Mouse (Mus musculus): ENCODE measurements around the gene Prok1. TPM values are rescaled to one million over a fixed set of nuclear protein-coding genes. Genes with fewer than 3 reads are reported as not detected.

Prok1 gene
- 1 to 10 TPM in 1 of 2 experiments, under 1 TPM in 1; 0.20 to 1.5 TPM for polyA plus RNA-seq (2017; shearing (Covaris generic))

DNA sequence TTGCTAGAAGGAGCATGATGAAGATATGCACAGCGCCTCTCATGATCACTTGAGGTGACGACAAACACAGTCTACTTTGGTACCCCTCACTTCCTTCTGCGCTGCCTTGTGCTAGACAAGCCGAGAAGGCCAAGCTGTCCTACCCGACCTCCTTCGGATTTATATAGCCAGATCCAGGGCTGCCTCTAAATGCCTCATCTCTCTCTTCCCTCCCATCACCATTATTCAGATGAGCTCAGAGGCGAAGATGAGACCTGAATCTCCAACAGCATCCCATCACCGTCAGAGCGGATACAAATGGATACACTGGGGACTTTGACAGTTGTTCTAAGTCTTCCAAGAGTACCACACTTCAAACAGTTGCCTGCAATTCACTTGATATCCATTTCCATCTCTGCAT lies at the start of gene Prok1:
Prok1 (minus strand) TSS at position 101 of the 400 bp plus-strand sequence.

DNA sequence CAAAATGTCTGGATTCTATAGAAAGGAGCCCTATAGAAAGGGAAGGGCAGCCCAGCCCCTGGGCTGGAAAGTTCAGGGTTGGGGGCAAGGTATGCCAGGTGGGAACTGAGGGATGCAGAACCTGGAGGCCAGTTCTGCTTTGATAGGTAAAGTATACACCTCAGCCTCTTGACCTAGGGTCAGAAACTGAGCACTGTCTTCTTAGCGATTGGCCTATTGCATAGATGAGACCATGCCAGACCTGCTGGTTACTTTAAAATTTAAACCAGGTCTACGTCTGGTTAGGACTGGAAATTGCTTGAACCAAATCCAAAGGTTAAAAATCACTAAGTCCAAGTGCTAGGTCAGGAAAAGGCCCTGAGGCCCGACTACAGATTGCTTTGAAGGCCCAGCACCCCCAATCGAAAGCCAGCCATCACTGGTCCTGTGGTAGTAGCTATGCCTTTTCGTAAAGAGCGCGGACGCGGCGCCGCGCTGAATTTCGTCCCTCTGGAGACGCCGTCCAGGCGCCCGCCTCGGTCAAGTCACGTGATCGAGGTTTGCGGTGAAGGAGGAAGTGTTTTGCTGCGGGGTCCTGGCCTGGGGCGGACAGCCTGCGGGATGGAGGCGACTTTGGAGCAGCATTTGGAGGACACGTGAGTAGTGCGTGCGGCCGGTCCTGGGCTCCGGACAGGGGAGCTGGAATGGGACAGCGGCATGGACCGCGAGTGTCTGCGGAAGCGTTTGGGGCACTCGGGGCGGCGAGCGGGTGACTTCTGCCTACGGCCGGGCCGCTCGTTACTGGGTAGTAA lies 39.2 kb upstream of the Prok1 start, which contains the start of gene Lamtor5:
Lamtor5 (plus strand) TSS at position 380 of the 791 bp plus-strand sequence.

DNA sequence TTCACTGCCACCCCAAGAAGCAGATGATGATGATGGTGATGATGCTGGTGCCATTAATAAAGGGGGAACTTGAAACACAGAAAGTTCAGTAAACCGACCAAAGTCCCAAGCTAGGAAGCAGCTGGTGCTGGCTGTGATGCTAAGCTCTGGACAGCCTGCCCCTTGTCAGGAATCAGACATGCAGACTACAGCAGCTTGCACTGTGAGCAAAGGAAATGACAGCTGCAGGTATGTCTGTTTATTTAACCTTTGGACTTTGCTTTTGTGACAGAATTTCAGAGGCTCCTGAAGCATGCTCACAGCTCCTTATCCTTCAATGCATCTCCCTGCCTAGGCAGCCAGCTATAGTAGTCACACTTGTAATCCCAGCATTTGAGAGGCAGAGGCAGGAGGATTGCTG lies 9.0 kb downstream of the Prok1 start, which contains the start of gene A630076J17Rik:
A630076J17Rik (plus strand) TSS at position 88 of the 400 bp plus-strand sequence.

DNA sequence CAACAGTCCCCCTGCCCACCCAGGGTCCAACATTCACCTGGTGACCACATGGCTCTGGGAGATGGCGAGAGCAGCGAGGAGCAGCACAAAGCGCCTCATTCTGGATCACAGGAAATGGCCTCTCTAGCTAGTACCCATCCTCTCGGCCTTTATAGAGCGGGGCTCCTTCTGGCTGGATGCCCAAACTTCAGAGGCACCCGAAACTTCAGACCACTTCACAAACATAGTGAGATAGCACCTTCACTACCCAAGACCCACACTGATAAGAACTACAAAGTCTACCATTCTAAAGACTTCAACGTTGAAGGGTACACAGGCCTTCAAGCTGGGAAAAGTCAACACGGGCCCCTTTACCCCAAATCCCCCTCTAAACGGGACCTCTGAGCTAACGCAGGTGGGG lies 17.9 kb downstream of the Prok1 start, which contains the start of gene Cym:
Cym (minus strand) TSS at position 125 of the 400 bp plus-strand sequence.

Other genes with a start within 250 kb of the Prok1 start
- gene Kcna3, start 203.5 kb downstream of the Prok1 start, polyA plus RNA-seq (2017; shearing (Covaris generic)) = 100 to 1,000 TPM in 1 of 2 experiments, 10 to 100 TPM in 1; 79.6 to 154 TPM
- gene Kcna2, start 138.6 kb downstream of the Prok1 start, polyA plus RNA-seq (2017; shearing (Covaris generic)) = 1 to 10 TPM; 1.7 to 2.8 TPM
- gene Kcna10, start 56.7 kb downstream of the Prok1 start, polyA plus RNA-seq (2017; shearing (Covaris generic)) = not detected
- gene Cym, start 18.0 kb downstream of the Prok1 start, polyA plus RNA-seq (2017; shearing (Covaris generic)) = under 1 TPM in 1 of 2 experiments, not detected in 1; 0.34 TPM
- gene A630076J17Rik, start 9.1 kb downstream of the Prok1 start, polyA plus RNA-seq (2017; shearing (Covaris generic)) = under 1 TPM in 1 of 2 experiments, not detected in 1; 0.87 TPM
- 100 to 1,000 TPM; 140 to 198 TPM for gene Lamtor5, start 39.2 kb upstream of the Prok1 start, polyA plus RNA-seq (2017; shearing (Covaris generic))
- under 1 TPM; 0.53 to 0.61 TPM for gene Slc16a4, start 51.5 kb upstream of the Prok1 start, polyA plus RNA-seq (2017; shearing (Covaris generic))
- 10 to 100 TPM; 10.2 to 11.0 TPM for gene Rbm15, start 94.0 kb upstream of the Prok1 start, polyA plus RNA-seq (2017; shearing (Covaris generic))
- gene Kcnc4, start 219.8 kb upstream of the Prok1 start, polyA plus RNA-seq (2017; shearing (Covaris generic)) = under 1 TPM; 0.06 to 0.07 TPM